Mouse (Mus musculus): ENCODE measurements around the gene Arhgap32. TPM values are rescaled to one million over a fixed set of nuclear protein-coding genes. Genes with fewer than 3 reads are reported as not detected.

Arhgap32 gene
- polyA plus RNA-seq, 2 experiments, result 0.21 to 0.34 TPM

- no peak for DNase-seq (ENCODE audit: low read depth in 3 of 3, low spot score in 3 of 3)
- no peak overlapping the region for H3K27ac ChIP-seq
Measured at GRCm38 (mm10) chr9:32238899-32239298, 123.0 kb downstream of the Arhgap32 start.

GRCm38 (mm10) chr9:32239427-32239826 is 123.5 kb downstream of the Arhgap32 start:
- Histone ChIP-seq H3K4me2 (ENCODE audit: low read depth) (no peak overlapping the region), H3K9ac (replicated peaks) (no peak overlapping the region), H3K4me1 (replicated peaks; ENCODE audit: control insufficient read depth in 2 of 2, insufficient read depth in 2 of 2, low read length in 1 of 2) (peaks cover 0 to 9% of the 10 kb centered on the region in 2 experiments; a peak in 2 of 4 replicates), H3K4me3 (ENCODE audit: insufficient read depth in 1 of 2, low read depth in 2 of 2, low read length in 2 of 2) (no peak overlapping the region), H3K36me3 (replicated peaks; ENCODE audit: control insufficient read depth, insufficient read depth, low read depth) (no peaks in the 10 kb centered on the region), H3K27ac (no peak overlapping the region), H3K27me3 (ENCODE audit: control insufficient read depth, insufficient read depth, low read length) (no peaks in the 10 kb centered on the region), H3K9me3 (ENCODE audit: control insufficient read depth, low read length) (no peaks in the 10 kb centered on the region)
- DNase-seq (ENCODE audit: low read depth in 3 of 3, low spot score in 3 of 3), result no peak
- TF ChIP-seq CTCF (IDR thresholded peaks at IDR 0.05; ENCODE audit: low read depth) (no peak), EP300 (IDR thresholded peaks at IDR 0.05; ENCODE audit: low read depth) (no peak)
- ATAC-seq (ENCODE audit: insufficient read depth), result no peak
- 44% methylated on average over 10 of the region's 10 CpGs for WGBS (ENCODE audit: insufficient replicate concordance)

More at GRCm38 (mm10) chr9:32238899-32239298, 123.0 kb downstream of the Arhgap32 start:
- TF ChIP-seq EP300 (IDR thresholded peaks at IDR 0.05; ENCODE audit: low read depth) (no peak), CTCF (IDR thresholded peaks at IDR 0.05; ENCODE audit: low read depth) (no peak)
- H3K4me2 ChIP-seq (ENCODE audit: low read depth), result no peak overlapping the region
- H3K4me1 ChIP-seq (replicated peaks; ENCODE audit: control insufficient read depth in 2 of 2, insufficient read depth in 2 of 2, low read length in 1 of 2), result peaks cover 0 to 9% of the 10 kb centered on the region in 2 experiments; a peak in 2 of 4 replicates
- no peak overlapping the region for H3K4me3 ChIP-seq (ENCODE audit: insufficient read depth in 1 of 2, low read depth in 2 of 2, low read length in 2 of 2)
- ATAC-seq (ENCODE audit: insufficient read depth), result no peak
- 66% methylated on average over 10 of the region's 10 CpGs for WGBS (ENCODE audit: insufficient replicate concordance)
- H3K27me3 ChIP-seq (ENCODE audit: control insufficient read depth, insufficient read depth, low read length), result no peaks in the 10 kb centered on the region
- H3K9ac ChIP-seq (replicated peaks), result no peak overlapping the region
- no peaks in the 10 kb centered on the region for H3K36me3 ChIP-seq (replicated peaks; ENCODE audit: control insufficient read depth, insufficient read depth, low read depth)
- H3K9me3 ChIP-seq (ENCODE audit: control insufficient read depth, low read length), result no peaks in the 10 kb centered on the region

DNA sequence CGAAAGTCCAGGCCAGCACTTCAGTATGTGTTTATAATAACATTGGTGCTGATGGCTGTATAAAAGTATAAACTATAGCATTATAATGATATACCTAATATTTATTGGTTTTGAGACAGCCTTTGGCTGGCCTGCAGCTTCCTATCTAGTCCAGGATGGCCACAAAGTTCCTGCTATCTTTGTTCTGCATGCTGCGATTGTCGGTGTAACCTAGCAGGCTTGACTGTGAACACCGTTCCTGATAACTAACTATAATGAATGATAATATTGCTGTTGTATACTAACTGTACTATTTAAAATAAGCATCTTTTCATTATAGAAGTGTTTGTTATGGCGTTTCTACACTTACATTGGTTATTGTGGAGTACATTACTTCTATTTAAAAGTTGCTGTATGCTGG is 124.5 kb downstream of the Arhgap32 start:
- H3K9me3 ChIP-seq (ENCODE audit: control insufficient read depth, low read length), result no peaks in the 10 kb centered on the region
- 36% methylated on average over 5 of the region's 5 CpGs for WGBS (ENCODE audit: insufficient replicate concordance)
- no peak for ATAC-seq (ENCODE audit: insufficient read depth)
- H3K9ac ChIP-seq (replicated peaks), result no peak overlapping the region
- no peak overlapping the region for H3K27ac ChIP-seq
- H3K4me2 ChIP-seq (ENCODE audit: low read depth), result no peak overlapping the region
- H3K4me1 ChIP-seq (replicated peaks; ENCODE audit: control insufficient read depth in 2 of 2, insufficient read depth in 2 of 2, low read length in 1 of 2), result peaks cover 0 to 9% of the 10 kb centered on the region in 2 experiments; a peak in 2 of 4 replicates
- H3K36me3 ChIP-seq (replicated peaks; ENCODE audit: control insufficient read depth, insufficient read depth, low read depth), result no peaks in the 10 kb centered on the region
- TF ChIP-seq CTCF (IDR thresholded peaks at IDR 0.05; ENCODE audit: low read depth), result no peak
- no peak for TF ChIP-seq EP300 (IDR thresholded peaks at IDR 0.05; ENCODE audit: low read depth)
- DNase-seq (ENCODE audit: low read depth in 3 of 3, low spot score in 3 of 3), result no peak
- H3K27me3 ChIP-seq (ENCODE audit: control insufficient read depth, insufficient read depth, low read length), result no peaks in the 10 kb centered on the region
- H3K4me3 ChIP-seq (ENCODE audit: insufficient read depth in 1 of 2, low read depth in 2 of 2, low read length in 2 of 2), result no peak overlapping the region

DNA sequence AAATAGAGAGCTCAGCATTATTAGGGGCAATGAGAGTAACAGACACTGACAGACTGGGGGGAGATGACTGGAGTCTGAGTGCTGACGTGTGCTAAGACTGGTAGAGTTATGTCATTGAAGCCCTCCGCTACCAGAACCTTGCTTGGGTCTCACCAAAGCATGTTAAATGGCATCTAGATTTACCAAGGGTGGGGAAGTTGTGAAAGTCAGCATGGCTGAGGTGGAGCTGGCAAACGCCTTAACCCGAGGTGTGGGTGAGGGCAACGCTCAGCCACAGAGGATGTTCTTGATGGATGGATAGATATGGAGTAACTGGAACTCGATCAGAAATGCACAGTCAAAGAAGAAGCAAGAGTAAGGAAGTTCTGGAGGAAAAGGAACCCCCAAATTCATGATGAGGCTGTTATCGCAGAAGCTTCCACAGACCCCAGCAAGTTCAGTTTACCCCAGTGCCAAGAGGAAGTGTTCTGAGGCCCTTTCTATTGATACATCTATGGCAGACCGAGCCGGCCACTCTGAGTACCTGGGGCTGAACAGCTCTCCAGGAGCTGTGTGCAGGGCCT is 125.8 kb downstream of the Arhgap32 start:
- no peak overlapping the region for H3K9ac ChIP-seq (replicated peaks)
- peaks cover 0 to 9% of the 10 kb centered on the region in 2 experiments; a peak in 2 of 4 replicates for H3K4me1 ChIP-seq (replicated peaks; ENCODE audit: control insufficient read depth in 2 of 2, insufficient read depth in 2 of 2, low read length in 1 of 2)
- no peak overlapping the region for H3K27ac ChIP-seq
- no peaks in the 10 kb centered on the region for H3K9me3 ChIP-seq (ENCODE audit: control insufficient read depth, low read length)
- no peaks in the 10 kb centered on the region for H3K36me3 ChIP-seq (replicated peaks; ENCODE audit: control insufficient read depth, insufficient read depth, low read depth)
- H3K4me3 ChIP-seq (ENCODE audit: insufficient read depth in 1 of 2, low read depth in 2 of 2, low read length in 2 of 2), result no peak overlapping the region
- WGBS (ENCODE audit: insufficient replicate concordance), result 36% methylated on average over 9 of the region's 9 CpGs
- H3K27me3 ChIP-seq (ENCODE audit: control insufficient read depth, insufficient read depth, low read length), result no peaks in the 10 kb centered on the region
- ATAC-seq (ENCODE audit: insufficient read depth) (no peak), DNase-seq (ENCODE audit: low read depth in 3 of 3, low spot score in 3 of 3) (no peak)
- no peak for TF ChIP-seq EP300 (IDR thresholded peaks at IDR 0.05; ENCODE audit: low read depth)
- TF ChIP-seq CTCF (IDR thresholded peaks at IDR 0.05; ENCODE audit: low read depth), result no peak
- H3K4me2 ChIP-seq (ENCODE audit: low read depth), result no peak overlapping the region

DNA sequence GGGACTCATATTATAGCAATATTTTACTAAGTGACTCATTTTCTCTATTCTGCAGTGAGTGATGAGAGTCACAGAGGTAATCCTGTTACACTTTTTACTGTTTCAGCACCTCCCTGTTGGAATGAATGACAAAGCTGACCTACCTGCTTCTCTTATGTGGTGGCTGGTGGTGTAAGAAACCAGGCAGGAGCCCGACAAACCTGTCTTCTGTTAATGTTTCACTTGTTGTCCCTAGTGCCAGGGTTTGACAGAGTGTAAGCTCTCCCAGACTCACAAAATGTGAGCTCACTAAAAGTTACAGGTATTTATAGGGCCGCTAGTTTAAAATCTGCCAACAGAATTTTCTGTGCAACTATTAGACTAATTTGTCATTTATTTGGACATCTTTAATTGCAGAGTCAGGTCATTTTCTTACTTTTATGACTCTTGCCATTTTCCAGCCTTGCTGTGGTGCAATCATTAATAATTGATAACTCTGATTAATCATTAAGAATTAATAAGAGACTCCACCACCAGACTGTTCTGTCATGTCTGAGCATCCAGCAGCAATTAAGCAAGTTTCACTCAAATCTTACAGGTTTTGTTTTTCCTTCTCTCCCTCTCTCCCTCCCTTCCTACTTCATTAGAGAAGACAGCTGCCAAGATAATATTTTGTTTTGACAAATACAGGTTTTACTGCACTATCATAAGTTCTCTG is 127.1 kb downstream of the Arhgap32 start:
- ATAC-seq (ENCODE audit: insufficient read depth) (no peak), DNase-seq (ENCODE audit: low read depth in 3 of 3, low spot score in 3 of 3) (no peak)
- Histone ChIP-seq H3K4me1 (replicated peaks; ENCODE audit: control insufficient read depth in 2 of 2, insufficient read depth in 2 of 2, low read length in 1 of 2) (peaks cover 0 to 9% of the 10 kb centered on the region in 2 experiments; a peak in 2 of 4 replicates), H3K9me3 (ENCODE audit: control insufficient read depth, low read length) (no peaks in the 10 kb centered on the region), H3K36me3 (replicated peaks; ENCODE audit: control insufficient read depth, insufficient read depth, low read depth) (no peaks in the 10 kb centered on the region), H3K27ac (no peak overlapping the region), H3K27me3 (ENCODE audit: control insufficient read depth, insufficient read depth, low read length) (no peaks in the 10 kb centered on the region), H3K4me2 (ENCODE audit: low read depth) (no peak overlapping the region), H3K4me3 (ENCODE audit: insufficient read depth in 1 of 2, low read depth in 2 of 2, low read length in 2 of 2) (no peak overlapping the region), H3K9ac (replicated peaks) (no peak overlapping the region)
- 58% methylated on average over 2 of the region's 2 CpGs for WGBS (ENCODE audit: insufficient replicate concordance)
- no peak for TF ChIP-seq EP300 (IDR thresholded peaks at IDR 0.05; ENCODE audit: low read depth)
- TF ChIP-seq CTCF (IDR thresholded peaks at IDR 0.05; ENCODE audit: low read depth), result no peak

Measured in liver, embryonic 14.5 days (tissue).